Mouse (Mus musculus) lung, adult 2 months (tissue): Measurements from ENCODE around the gene Clrn1.

Experiments
- CTCF ChIP-seq: fragments of 200-500 bp; IDR thresholded peaks from 2 replicates; pipeline ENCODE4 v1.5.1; 2011; ENCODE audit warnings: mild to moderate bottlenecking, low read length, control low read depth; ENCODE audit not compliant: insufficient read depth
- POLR2A ChIP-seq: fragments of 200-500 bp; IDR thresholded peaks from 2 replicates; pipeline ENCODE4 v1.6.1; 2011; ENCODE audit warnings: low read depth, mild to moderate bottlenecking, control low read depth, low read length, borderline replicate concordance; ENCODE audit errors: extremely low read depth

DNA sequence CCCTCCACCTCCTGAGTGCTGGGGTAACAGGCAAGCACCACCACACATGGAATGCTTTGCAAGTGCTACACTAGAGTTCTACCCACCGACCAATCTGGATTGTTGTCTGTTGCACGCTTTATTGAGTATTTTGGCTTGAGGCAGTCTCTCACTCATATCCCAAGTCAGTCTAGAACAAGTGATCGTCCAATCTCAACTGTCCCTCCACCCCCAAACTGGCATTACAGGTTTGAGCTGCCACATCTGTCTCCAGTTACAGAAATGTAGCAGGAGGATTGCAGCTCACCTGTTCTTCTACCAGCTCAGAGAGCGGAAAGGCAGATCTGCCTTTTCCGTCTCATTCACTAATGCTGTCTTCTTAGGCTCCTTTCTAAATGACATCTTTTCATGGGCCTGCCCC is 10.0 kb upstream of the Clrn1 start:
- TF ChIP-seq CTCF (no peak), POLR2A (no peak)
